Mouse (Mus musculus) retina, embryonic 14.5 days (tissue): ENCODE measurements at regions not wholly inside any gene's neighbourhood (a gene's known extent, or its start where the extent isn't known, plus 50 kb on each side); places are given as distances from the start of the nearest gene placed in this dataset.
A peak's percentile ranks its signal among the peaks of the same experiment; 100 is the strongest.

Source experiments
- DNase-seq: peaks from one replicate; pipeline ENCODE4 v3.0.0-alpha.2; 2015; ENCODE audit warnings: low spot score

DNA sequence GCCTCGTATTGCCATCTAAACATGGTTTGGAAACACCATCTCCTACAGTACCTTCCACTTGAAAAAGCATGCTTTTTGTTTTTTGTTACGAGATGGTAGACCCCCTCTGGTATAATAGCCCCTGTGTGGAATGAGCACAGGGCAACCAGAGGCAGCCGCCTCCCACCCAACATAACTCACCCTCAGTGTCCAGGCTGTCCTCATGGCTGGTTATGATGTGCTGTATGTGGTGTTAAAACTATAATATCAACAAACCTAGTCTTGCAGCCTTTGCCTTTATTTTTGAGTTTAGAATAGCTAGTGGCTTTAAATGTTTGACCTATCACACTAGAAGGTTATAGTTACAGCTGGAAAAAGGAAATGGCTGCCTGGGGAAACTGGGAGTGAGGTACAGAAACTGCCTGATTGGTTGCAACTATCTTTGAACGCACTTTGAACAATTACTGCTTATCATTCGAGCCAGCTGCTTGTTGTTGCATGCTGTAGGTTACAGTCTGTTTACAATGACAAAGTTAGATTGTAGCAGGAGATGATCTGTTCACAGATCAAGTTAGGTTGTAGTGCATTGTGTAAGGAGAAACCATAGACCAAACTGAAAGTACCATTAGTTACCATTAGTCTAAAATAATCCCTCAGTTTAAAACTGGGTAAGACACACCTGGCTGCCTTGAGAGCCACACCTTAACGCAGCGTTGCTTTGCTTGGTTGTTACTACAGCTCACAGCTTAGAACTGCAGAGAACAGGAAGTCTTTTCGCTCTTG is 414.8 kb downstream of the Klf5 start:
- DNase-seq = no peak

DNA sequence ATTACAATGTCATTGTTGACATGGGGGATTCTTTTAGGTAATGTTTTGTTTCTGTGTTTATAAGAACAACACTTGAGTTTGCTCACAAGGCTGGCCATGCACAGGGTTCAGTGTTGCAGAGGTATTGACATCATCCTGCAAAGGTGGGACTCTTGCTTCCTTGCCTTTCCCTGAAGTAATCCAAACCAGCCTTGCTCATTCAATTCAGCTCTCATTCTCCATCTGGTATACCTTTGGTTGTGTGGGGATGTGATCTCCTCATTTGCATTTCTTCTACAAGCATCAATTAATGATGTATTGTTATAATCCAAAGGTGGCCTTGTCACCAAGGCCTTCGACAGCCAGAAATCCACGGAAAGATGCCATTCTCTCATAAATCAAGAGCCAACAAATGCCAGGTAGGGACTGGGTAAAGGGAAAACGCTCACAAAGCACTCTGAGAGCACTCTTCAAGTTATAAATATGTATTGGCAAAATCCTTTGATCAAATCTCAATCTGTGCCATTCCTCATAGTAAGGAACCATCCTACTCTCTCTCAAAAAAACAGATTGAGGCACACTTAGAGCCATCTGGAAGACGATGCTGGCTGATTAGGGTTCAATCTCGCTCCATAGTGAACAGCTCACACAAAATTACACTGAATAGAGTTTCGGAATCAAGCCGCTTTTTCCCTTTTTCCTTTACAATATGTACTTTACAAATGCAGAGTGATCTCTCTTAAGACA is 435.1 kb downstream of the Klf5 start:
- DNase-seq = no peak

DNA sequence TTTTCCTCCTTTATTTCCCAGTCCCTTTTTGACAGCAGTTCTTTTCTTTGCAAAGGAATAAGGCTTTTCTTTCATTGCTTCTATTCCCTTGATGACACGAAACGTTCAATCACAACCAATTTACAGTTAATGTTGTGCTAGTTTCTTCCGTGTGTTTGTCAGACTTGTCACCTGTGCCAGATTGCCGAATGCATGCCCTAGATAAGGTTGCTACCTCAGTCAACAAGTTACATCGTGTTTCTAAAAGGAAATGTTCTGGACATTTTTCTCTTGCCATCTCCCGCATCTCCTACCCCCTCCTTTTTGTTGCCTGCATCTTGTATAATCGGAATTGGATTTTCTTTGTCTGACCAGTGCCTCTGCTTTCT is 435.7 kb downstream of the Klf5 start:
- no peak for DNase-seq

DNA sequence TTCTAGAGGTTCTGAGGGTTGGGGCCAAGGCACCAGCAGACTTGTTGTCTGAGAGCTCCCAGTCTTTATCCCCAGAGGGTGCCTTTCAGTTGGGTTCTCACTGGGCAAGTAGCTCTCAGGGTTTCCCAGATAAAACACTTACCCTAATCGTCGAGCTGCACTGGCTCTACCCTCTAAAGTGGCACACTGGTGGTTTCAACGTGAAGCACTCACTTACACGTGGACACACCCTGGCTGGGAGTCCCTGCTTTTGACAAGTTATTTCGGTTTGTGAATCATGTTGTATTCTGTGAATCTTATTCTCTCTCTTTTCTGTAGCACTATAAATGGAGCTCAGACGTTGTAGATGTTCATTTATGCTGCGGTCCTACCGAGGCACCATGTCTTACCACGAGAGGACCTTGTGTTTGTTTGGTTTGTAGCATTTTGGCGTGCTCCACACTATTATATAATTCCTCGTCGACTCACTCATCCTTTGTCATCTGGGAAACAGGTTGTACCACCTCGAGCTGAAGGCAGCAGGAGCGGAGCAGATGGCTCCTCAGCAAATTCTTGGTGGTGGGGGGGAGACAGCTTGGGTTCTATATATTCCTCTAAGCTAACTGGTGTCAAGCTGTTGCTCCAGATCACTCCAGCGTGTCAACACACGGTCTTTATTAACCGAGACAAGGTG is 445.3 kb downstream of the Klf5 start:
- DNase-seq = no peak

DNA sequence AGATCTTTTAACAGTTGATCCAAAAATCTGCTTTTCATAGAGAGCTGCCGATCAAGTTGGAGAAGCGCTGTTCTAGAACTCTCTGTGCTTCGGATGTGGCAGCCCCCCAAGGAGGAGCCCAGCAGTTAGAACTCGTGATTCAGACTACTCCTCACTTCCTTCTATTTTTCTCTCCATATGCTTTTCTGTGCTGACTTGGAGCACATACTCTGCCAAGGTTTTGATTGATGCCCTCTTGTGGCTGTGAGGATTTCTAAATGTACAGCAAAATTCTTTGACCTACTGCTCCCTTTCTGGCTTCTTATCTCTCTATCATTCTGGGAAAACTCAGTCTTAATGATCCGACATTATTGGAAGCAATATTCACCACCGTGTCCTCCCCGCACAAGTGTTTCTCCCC is 446.7 kb downstream of the Klf5 start:
- no peak for DNase-seq

DNA sequence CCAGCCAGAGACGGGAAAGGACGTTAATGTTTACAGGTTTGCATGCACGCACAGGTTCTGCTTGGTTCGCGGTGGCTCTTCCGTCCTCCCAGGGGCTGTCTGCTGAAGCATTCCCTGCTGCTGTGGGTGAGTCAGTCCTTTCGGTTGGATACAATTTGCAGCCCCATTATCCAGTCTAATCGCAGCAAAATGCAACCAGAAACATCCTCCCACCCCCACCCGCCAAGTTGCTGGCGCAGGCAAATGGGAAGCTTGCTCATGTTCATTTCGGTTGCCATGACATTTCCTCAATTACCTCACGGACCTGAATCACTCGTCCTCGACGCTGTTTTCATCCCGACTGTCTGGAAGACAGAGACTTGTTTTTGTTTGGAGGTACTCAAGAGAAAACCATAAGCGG is 449.7 kb downstream of the Klf5 start:
- no peak for DNase-seq

DNA sequence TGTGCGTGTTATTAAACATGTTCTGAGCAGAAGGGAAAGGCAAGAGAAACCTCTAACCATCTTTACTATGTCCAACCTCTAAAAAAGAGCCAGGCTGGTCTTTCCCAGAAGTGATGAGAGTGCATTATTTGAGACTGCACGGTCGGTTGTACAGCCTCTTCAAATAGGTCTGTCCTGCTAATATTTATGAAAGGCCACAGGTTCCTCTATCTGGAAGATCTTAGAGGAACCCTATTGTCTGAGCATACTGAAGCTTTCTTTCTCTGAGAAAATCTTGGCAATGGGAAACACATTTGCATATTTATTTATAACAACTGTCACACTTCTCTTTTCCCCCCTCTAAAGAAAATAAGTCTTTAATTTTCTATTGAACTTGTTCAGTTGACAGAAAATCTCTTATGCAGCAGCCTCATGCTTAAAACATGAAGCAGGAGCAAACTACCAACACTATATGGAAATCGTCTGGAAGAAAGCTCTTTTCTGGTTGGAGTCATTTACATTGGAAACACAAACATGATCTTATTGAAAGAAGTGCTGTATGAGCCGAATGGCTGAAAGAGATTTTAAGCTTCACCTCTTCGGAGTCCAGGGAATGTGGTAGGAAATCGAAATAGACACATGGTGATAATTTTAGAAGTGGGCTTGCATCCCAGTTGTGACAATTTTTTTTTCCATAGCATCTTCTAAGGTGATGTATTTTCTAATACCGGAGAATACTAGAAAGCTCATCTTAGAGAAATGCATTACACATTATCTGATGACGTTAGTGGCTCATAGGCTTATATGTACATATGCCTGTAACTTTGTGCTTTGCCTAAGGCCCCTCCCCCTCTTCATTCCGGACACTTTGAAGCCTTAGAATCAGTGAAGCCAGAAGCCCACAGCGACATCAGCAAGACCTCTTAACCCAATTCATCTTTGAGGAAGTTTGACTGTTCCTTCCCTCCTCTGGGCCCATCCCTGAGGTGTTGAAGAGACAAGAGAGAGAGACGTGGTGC is 451.1 kb downstream of the Klf5 start:
- DNase-seq = no peak

DNA sequence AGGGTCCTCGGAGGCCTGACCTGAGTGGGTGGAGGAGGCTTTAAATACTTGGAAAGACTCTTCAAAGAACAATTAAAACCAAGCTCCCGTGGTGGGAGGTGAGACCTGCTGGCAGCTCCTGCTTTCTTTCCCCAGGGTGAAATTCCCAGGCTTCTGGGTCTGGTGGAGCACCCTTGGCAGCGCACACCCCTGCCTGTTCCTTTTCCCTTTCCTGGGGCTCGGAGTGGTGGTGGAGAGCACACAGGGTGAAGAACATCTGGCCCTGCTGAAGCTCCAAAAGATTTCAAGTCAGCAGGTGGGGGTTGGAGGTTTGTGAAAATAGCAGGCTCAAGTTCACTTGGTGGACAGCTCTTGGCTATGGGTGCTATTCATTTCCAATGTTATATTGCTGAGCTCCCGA is 459.6 kb downstream of the Klf5 start:
- no peak for DNase-seq

DNA sequence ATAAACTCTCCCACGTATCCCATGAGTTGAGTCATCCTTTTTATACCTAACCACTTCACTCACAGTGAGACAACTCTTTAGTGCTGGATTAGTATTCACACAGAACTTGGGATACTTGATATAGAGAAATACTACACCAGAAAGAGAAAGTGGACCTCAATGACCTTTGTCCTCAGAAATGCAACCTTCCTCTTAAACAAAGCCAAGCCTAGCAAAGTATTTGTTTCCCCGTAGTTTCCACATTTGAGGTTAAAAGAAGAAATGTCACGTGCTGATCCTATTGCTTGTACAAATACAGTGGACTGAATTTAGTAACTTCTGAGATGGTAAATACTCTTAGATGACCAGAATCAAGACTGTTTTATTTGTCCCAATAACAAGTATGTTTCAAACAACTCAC is 464.8 kb downstream of the Klf5 start:
- DNase-seq = no peak

DNA sequence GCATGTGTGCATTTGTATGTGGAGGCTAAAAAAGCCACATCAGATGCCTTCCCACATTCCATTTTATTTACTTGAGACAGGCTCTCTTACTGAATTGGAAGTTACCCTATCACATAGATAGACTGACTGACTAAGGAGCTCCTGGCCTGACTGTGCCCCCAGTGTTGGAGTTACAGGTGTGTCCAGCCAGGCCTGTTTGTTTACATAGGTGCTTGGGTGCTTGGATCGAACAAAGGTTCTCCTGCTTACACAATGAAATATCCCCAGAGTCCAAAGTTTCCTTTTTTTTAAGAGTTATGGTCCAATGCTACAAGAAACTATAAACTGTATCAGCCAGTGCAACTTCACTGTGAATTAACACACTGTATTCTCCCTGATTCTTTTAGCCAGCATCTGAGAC is 472.5 kb downstream of the Klf5 start:
- no peak for DNase-seq

DNA sequence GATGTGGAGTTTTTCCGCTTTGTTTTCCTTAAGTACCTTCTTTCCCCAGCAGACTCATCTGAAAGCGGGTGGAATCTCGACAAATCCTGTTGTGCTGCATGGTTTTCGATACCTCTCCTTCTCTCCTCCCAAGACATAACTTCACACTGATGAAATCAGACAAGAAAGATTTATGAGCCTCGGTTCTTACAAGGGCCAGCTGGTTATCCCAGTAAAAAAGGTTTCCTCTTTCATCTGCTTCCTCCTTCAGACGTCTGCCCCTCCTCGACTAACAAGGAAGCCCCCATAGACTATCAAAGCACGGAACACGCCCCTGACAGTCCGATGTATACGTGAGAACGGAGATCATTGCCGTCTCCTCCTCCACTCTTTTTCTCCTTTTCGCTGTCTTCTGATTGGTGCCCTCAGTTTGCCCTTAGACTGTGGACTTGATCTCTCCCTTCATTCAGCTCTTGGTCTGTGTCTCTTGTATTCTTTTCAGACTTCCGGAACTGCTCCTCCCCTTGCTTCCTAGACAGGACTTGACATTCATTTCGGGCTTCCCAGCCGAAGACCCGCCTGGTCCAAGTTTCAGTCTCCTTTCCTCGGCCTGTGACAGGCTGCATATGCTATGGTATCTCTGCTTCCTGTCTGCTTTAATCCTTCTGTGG is 474.4 kb downstream of the Klf5 start:
- DNase-seq = no peak

DNA sequence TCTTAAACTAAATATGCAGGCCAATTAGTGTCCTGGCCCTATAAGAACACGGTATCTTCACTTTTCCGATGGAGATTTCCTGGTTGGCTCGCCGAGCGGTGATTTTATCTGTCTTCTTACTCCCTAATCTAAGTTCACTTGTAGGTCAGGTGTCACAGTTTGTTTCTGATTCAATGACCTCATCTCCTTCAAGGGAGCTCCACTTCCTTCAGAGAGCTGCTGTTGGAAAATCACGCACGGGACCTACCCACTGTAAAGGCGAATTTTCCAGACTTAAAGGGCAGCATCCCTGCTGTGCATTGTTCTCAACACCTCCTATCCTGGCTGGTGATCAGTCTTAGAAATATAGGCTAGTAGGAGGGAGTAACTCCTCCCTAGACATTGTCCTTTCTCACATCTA is 480.0 kb downstream of the Klf5 start:
- peak; percentile 12 for DNase-seq

DNA sequence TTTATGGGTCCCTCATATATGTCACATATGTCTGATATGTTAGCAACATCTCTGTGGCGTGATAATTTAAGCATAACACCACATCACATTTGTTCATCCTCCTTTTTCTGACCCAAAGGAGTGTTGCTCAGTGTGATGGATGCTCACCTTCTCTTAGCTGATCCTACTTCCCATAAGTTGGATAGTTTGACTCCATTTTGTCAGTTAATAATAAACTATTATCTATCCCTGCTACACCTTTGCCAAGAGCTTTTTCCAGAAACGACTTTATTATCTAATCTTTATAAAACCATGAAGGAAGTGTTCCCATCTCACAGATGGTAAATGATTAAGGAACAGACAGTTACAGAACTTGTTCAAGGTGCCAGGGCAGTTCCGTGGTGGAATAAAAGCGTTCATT is 480.5 kb downstream of the Klf5 start:
- DNase-seq = no peak

DNA sequence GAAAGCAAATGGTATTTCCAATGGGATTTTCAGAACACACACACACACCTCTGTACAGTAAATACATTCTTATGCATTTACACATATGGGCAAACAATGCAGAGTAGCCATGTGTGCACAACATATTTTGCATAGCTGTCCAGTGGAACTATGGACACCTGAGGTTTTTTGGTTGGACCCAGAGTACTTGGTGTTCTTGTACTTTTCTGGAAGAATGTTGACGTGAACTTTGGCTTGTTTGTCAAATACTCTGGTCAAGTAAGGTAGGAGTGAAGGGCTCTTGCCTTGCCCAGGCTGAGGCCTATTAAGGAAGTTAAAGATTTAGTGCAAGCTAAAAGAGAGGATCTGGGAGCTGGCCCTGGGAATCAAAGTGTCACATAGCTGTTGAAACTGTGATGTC is 485.2 kb downstream of the Klf5 start:
- no peak for DNase-seq

DNA sequence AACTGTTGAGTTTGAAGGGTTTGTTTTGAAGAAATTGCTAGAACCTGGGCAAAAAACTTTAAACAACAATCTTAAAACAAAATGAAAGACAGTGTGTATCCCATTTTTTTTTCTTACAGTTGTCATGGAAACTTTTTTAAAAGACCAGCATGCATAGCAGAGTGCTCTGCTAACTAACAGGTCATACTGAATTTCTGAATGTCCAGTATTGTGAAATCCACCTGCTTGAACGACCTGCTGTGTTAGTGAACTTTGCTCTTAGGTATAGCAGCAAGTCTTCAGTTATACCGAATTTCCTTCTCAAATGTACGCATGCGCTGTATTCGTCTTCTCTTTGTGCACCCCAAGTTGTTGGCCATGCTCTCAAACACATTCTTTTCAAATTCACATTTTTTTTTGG is 486.6 kb downstream of the Klf5 start:
- DNase-seq = no peak

DNA sequence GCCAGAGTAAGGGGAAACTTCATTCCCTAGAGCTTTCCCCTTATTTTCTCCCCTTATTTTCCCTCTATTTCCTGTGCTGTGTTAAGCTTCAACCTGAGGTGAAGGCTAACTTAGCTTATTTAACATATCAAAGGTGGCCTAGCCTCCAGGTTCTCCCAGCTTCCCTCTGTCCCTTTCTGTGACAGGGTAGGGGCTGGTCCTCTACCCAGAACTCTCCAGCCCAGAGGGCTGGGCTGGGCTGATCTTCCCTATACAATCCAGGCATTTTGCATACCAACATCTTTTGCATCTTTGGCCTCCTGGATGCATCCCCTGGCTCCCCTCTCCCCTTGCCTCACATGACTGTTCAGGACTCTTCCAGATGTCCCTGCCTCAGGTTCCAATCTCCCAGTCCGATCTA is 487.9 kb downstream of the Klf5 start:
- DNase-seq = no peak

DNA sequence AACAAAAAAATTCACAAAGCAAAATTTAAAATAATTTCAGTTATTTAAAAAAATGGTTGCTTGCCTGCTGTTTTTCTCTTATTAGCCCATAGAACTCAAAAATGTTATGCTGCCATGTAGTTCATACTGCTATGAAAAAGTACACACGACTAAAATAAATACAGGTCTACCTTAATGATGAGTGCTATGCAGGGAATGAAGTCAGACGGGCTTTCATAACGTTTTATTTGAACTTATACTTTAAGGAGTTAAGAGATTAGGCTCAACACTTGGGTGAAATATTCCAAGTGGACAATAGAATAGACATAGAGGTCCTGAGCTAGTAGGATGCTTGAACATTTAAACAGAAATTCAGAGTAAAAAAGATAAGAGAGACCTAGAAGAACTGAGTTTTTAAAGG is 489.7 kb downstream of the Klf5 start:
- DNase-seq = no peak

DNA sequence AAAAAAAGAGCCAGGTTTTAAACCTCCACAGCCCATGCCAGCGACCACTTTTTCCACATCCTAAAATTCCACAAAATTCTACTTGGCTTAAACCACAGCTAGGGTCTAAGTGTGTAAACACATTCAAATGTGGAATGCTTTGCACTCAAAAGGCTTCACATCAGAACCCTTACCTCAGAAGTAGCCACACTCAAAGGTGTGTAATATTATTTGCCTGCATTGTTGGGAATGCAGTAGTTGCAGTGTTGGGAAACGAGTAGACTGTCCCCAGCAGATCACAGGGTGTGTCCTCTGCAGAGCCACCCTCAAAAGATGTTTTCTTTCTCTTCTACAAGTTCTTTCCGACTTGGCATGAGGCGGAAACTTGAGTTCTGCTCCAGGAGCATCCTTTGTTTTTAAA is 488.2 kb downstream of the Klf12 start:
- no peak for DNase-seq

DNA sequence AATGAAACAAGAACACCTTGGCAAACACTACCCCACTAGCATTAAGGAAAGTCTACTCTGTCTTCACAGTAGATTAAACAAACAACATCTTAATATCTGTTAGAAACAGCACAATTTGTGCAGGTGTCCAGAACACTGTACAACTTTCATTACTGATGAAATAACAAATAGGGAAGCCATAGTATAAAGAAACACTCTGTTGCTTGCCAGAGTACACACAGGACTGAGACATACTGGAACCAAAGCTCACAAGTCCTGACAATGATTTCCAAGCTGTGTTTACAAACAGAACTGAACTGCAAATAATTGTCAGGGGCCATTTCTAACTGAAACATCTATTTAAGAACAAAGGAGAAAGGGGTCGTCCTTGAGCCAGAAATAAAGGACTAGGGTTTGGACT is 478.4 kb downstream of the Klf12 start:
- no peak for DNase-seq

DNA sequence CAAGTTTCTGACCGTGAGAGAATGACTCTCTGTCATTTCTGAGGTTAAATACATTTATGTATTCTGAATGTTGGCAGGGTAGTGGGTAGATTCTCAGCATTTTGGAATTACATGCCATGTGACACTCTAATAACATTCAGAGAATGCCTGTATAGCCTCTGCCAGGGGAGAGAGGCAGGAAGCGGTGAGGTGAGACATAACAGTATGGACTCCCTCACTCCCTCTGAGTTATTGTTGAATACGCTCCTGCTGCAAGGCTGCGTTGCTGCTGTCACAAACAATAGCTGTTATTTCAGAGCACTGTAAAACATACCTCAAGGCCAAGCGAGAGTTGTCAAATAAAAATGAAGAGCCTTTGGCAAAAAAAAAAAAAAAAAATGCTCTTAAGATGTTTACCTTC is 477.9 kb downstream of the Klf12 start:
- DNase-seq = no peak

DNA sequence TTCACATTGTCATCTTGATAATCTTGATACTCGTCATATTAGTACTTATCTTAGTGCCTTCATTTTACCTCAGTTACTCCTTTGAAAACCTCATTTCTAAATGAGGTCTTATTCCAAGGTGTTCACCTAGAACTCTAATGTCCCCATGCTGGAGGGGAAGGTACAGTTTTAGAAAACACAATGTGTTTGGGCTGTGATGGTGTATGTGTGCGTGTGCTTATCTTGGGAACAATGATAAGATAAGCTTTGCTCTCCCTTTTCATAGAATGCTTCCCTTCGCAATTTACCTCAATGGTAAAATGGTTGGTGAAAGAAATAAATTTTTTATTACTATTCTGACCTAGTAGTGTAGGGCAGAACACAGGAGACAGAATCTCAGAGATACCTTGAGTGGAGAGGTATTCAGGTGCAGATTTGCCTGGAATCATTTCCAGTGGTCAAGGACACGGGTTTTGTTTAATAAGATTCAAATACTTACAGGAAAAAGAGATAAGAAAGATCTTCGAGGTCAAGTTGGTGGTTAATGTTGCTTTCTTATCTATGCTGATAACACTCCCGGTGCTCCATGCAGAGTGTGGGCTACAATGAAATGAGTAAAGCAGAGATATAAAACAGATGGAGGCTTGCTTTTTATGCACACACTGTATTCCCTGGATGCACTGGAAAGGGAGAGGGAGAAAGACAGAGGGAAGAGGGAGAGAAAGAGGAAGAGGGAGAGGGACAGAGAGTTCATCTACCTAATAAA is 471.6 kb downstream of the Klf12 start:
- DNase-seq = no peak
